Mouse (Mus musculus): Measurements from ENCODE around the gene Cant1. TPM values are rescaled to one million over a fixed set of nuclear protein-coding genes. Genes with fewer than 3 reads are reported as not detected.

Cant1 gene
- 10 to 100 TPM; 42.9 to 54.0 TPM for polyA plus RNA-seq (2017; shearing (Covaris generic))

GRCm38 (mm10) chr11:118418834-118419504 is at the start of gene Cant1:
Gene Cant1, minus strand, starts transcription at chr11:118419086.

DNA sequence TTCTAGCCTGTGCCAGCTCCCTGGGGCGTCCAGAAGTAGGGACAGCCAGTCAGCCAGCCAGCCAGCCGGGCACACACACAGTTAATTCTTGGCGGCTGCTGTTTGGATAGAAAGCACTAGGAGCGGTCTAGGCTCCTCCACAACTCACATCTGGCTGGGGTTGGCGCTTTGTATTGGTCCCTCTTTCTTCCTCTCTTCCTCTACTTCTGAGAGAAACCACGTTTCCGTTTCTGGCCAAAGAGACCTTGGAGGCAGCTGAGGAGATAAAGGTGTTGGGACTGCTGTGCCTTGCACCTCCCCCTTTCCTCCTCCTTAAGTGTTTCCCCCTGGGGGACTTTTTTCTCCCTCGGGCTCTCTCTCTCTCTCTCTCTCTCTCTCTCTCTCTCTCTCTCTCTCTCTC is 9.1 kb upstream of the Cant1 start, which contains the start of gene C1qtnf1:
Gene C1qtnf1 (plus strand): TSS at position 218 of the 400 bp plus-strand sequence.

GRCm38 (mm10) chr11:118401760-118402280 is 17.1 kb downstream of the Cant1 start, which contains the start of gene Lgals3bp:
Gene Lgals3bp, minus strand, starts transcription at chr11:118402092.

Other genes starting within 250 kb of the Cant1 start
- gene Cyth1, start 170.5 kb downstream of the Cant1 start, polyA plus RNA-seq (2017; shearing (Covaris generic)): 100 to 1,000 TPM; 258 to 265 TPM
- gene Usp36, start 128.8 kb downstream of the Cant1 start, polyA plus RNA-seq (2017; shearing (Covaris generic)): 10 to 100 TPM; 19.3 to 19.4 TPM
- gene Cep295nl, start 76.6 kb downstream of the Cant1 start, polyA plus RNA-seq (2017; shearing (Covaris generic)): under 1 TPM; 0.11 to 0.51 TPM
- gene Timp2, start 63.3 kb downstream of the Cant1 start, polyA plus RNA-seq (2017; shearing (Covaris generic)): 100 to 1,000 TPM; 106 to 118 TPM
- gene Lgals3bp, start 17.0 kb downstream of the Cant1 start, polyA plus RNA-seq (2017; shearing (Covaris generic)): 100 to 1,000 TPM; 157 to 183 TPM
- not detected for gene C1qtnf1, start 9.1 kb upstream of the Cant1 start, polyA plus RNA-seq (2017; shearing (Covaris generic))
- gene Engase, start 57.7 kb upstream of the Cant1 start, polyA plus RNA-seq (2017; shearing (Covaris generic)): 10 to 100 TPM; 12.3 to 13.7 TPM

Measured in activated CD4-positive, CD25-positive, alpha-beta regulatory T cell (primary cell).